Mouse (Mus musculus) adrenal gland, adult 18-20 months (tissue): ENCODE measurements at regions not wholly inside any gene's neighbourhood (a gene's known extent, or its start where the extent isn't known, plus 50 kb on each side); places are given as distances from the start of the nearest gene placed in this dataset.
"Not testable (repeated sequence)": the region's sequence is repeated elsewhere in the genome, so short reads cannot be mapped to it uniquely, and the experiment has no call there.

Source experiments
- DNase-seq, 2 experiments: peaks; one replicate each; pipeline ENCODE4 v3.0.0; 2021 to 2022; ENCODE audit warnings: low spot score in 2 of 2

GRCm38 (mm10) chr15:26953818-26954385 lies 58.5 kb upstream of the Fbxl7 start:
- DNase-seq, result no peak

GRCm38 (mm10) chr15:26958980-26959379 lies 63.6 kb upstream of the Fbxl7 start:
- DNase-seq, result no peak

DNA sequence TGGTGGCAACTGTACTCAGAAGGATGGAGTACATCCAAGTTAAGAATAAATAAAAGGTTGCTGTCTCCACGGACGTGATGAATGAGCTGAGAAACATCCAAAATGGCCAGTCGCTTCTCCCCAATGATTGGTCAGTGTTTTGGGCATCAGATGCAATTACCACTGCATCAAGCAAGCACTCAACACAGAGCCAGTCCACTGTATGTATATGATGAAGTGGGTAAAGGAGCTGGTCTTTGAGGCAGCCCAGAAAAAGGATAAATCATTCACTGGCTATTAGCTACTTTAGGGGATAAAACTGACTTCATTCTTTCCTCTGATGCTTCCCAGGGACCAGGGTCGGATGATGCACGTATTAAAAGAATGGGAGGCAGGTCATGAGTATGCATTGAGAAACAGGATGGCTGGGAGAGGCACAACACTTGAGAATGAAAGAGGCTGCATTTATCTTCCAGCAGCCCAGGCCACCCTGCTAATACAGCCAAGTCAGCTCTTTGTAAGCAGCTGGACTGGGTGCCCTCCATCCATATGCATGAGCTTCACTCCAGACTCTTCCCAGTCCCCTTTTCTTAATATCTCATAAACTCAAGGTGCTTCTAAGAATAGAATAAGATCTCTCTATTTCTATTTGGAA lies 73.1 kb upstream of the Fbxl7 start:
- no peak for DNase-seq

GRCm38 (mm10) chr15:26970770-26971169 lies 75.4 kb upstream of the Fbxl7 start:
- DNase-seq, result no peak

DNA sequence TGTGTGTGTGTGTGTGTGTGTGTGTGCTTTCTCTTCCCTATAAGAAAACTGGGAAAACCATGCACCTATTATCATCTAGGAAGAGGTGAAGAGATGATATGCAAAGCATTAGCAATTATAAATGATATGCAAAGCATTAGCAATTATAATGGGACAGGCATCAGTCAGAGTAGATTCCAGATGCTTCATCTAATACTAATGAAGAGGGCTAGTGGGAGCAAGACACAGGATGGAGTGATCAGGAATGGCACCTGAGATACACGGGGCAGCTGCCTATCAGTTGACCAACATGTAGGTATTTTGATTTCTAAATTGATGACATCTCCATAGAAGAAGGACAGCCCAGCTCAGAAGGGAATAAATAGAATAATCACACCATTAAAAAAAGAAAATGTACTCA lies 97.7 kb upstream of the Fbxl7 start:
- no peak for DNase-seq

GRCm38 (mm10) chr15:27009069-27009468 lies 113.7 kb upstream of the Fbxl7 start:
- DNase-seq, result no peak

DNA sequence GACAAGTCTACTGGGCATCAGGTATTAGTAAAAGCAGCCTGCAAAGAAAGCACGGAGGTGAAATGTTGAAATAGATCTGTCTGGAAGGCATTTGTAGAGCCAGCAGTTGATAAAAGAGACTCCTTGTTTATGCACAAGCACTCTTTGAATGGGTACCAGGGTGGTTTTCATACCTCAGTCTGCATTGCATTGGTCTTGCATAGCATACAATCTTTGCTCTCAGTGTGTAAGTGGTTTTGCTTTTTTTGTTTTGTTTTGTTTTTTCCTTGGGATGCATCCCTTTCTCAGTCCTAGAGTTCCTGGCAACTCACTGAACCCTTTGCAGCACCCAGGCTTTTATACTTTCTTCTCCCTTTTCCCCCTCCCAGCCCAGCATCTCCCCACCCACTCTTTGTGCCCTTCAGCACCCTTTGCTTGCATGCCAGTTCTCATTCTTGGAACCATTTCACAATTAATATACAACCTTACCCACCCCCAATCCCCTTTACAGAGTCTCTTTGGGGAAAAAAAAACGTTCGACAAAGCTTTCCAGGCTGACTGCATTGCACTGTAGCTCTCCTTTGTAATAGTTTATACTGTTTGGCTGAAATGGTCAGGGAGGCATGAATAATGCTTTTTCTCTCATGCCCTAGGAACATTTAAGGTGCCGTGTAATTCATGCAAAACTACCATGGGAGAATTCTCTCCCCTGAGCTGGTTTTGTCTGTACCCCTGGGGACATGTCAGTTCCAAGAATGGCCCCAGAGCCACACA lies 118.7 kb upstream of the Fbxl7 start:
- no peak for DNase-seq

DNA sequence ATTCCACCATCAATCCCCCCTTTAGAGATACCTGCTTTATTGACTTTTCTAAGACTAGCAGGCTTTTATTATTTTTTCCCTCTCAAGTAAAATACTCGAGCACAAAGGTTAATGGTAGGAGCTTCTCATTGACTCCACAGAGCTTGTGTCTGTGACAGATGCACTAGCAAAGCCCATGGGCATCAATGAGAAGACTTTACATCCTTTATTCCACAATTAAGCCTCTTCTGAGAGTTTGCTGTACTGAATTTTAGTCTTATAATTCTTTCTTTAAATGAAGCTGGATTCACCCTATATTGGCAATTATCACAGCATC lies 119.2 kb upstream of the Fbxl7 start:
- DNase-seq, result no peak

GRCm38 (mm10) chr15:27020471-27020870 lies 125.1 kb upstream of the Fbxl7 start:
- DNase-seq, result no peak

- no peak for DNase-seq
Observed at GRCm38 (mm10) chr15:27033261-27033660, 137.9 kb upstream of the Fbxl7 start.

GRCm38 (mm10) chr15:27043788-27044187 lies 148.4 kb upstream of the Fbxl7 start:
- no peak for DNase-seq

GRCm38 (mm10) chr15:27050673-27051072 lies 155.3 kb upstream of the Fbxl7 start:
- DNase-seq, result no peak

- no peak for DNase-seq
Observed at GRCm38 (mm10) chr15:27063456-27063855, 168.1 kb upstream of the Fbxl7 start.

DNA sequence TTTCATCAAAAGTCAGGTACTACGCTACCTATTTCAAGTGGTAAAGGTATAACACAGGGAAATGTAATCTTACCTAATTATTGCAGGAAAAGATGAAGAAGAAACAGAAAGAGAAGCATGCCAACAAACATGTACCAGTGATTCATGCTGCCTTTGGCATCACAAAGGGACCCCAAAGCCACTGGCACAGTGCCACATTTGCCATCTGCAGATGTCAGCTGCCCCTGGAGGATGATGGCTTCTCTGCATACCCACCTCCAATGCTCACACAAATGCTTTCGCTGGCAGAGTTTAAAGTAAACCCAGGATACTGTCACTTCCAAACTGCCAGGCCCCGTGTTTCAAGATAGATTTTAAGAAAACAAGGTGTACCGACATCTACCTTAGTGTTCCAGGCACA lies 168.6 kb upstream of the Fbxl7 start:
- DNase-seq, result no peak

DNA sequence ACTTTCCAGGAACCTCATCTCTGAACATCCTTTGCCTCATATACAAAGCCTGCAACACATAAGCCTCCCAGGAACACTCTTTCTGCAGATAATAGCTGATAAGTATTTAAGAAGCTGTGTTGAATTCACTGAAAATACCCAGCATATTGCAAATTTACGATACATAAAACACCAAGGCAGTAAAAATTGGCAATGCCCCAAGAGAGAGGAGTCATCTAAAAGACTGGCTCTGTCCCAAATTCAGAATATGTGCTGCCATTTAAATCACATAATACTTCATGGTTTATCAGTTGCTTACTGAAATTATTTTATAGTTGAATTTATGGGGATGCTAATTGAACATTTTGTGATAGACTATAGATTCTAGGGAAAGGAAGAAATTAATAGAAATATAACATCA lies 172.3 kb upstream of the Fbxl7 start:
- no peak for DNase-seq

DNA sequence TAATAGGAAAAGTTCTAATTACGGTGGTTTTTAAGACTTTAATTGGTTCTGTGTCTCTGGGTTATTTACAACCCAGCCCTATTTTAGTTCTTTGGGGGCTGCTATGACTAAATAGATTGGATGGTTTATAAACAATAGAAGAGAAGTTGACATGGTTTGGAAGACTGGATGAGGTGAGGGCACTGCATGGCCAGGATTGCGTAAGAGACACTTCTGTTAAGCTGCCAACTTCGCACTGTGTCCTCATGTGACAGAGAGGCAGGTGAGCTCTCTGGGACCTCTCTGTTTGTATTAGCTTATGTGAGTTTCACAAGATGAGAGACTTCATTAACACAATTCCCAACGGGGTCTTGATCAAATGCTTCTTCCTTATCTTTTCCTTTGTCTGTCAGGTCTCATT lies 182.5 kb upstream of the Fbxl7 start:
- DNase-seq, result no peak

DNA sequence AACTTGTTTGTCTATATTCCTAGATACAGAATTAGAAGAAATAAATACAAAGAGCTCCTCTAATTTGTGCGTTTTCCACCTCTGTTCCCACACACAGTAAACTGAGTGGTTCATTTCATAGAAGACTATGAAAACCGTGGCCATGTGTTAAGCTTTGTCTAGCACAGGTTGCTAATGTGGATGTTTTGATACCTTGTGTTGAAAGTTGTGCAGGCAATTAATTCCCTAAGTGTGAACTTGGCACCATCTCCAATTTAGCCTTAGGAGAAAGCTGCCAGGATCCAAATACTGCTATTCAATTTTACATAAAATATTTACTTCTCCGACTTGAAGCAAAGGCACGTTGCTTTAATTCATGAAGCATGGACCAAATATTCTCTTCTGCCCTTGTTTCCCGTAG lies 187.4 kb upstream of the Fbxl7 start:
- no peak for DNase-seq

DNA sequence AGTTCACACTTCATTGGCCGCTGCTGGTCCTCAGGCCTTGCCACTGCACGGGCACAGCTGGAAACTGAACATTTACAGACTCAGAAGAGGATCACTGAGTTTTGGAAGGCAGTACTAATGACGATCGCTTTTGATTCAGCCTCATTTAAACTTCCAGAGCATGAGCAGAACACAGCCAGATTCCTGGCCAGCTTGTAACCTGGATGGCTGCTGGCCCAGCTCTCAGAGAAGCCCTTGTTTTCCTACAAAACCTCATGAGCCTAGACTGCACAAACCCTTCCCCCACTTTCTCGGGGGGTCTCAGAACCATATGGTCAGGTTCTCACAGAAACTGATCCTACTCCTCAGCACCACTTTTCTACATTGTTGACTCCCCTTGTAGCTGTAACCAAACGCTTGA lies 188.2 kb upstream of the Fbxl7 start:
- DNase-seq, result no peak

GRCm38 (mm10) chr15:27089155-27089554 lies 193.8 kb upstream of the Fbxl7 start:
- no peak for DNase-seq

DNA sequence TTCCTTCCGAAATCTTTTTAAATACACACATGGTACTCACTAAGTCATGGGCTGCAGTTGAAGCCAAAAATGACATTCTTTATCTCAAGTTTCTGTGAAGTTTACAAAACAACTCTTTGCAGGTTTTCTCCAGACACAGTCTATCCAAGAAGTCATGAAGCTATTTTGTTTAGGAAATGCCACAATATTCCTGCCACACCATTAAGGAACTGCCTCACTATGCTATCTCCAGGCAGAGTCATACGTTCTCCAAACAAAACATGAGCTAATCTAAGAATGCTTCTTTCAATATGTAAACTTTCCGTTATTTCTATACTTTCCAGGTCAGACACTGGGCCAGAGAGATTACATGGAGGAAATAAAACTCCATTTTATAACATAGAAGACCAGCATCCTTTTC lies 198.7 kb upstream of the Fbxl7 start:
- DNase-seq, result no peak

GRCm38 (mm10) chr15:27095231-27095630 lies 199.9 kb upstream of the Fbxl7 start:
- DNase-seq, result no peak

DNA sequence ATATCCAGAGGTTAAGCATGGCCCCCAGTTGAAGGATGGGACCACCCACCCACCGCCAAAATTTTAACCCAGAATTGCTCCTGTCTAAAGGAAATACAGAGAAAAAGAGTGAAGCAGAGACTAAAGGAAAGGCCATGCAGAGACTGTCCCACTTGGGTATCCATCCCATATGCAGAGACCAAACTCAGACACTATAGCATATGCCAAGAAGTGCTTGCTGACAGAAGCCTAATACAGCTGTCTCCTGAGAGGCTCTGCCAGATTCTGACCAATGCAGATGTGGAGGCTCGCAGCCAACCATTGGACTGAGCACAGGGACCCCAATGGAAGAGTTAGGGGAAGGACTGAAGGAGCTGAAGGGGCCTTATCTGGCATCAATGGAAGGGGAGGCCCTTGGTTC lies 206.2 kb upstream of the Fbxl7 start:
- not testable (repeated sequence) for DNase-seq

GRCm38 (mm10) chr15:27109130-27109529 lies 213.8 kb upstream of the Fbxl7 start:
- no peak for DNase-seq
